Mouse (Mus musculus) MEL-GATA-1-ER (cell line): ENCODE data around the gene Afg3l1.
"Not testable (repeated sequence)": the region's sequence is repeated elsewhere in the genome, so short reads cannot be mapped to it uniquely, and the experiment has no call there.

Experiments
- DNase-seq: peaks from one replicate; pipeline ENCODE4 v3.0.0-alpha.2; 2012; ENCODE audit warnings: low read depth; ENCODE audit errors: extremely low read depth

Afg3l1 gene

GRCm38 (mm10) chr8:123463651-123464050 lies 14.1 kb upstream of the Afg3l1 start:
- DNase-seq = no peak

- DNase-seq = no peak
Observed at GRCm38 (mm10) chr8:123467476-123467875, 10.2 kb upstream of the Afg3l1 start.

- not testable (repeated sequence) for DNase-seq
Observed at GRCm38 (mm10) chr8:123472991-123473390, 4.7 kb upstream of the Afg3l1 start.

- not testable (repeated sequence) for DNase-seq
Observed at GRCm38 (mm10) chr8:123474549-123474948, 3.2 kb upstream of the Afg3l1 start.

- DNase-seq = peak; percentile 43
Observed at GRCm38 (mm10) chr8:123476911-123477736, 579 bp upstream of the Afg3l1 start.

GRCm38 (mm10) chr8:123478456-123479218 lies 934 bp downstream of the Afg3l1 start:
- DNase-seq = no peak

GRCm38 (mm10) chr8:123482627-123483026 lies 4.9 kb downstream of the Afg3l1 start:
- no peak for DNase-seq

GRCm38 (mm10) chr8:123491280-123492075 lies 13.8 kb downstream of the Afg3l1 start:
- DNase-seq = no peak

GRCm38 (mm10) chr8:123492898-123493297 lies 15.2 kb downstream of the Afg3l1 start:
- no peak for DNase-seq

- no peak for DNase-seq
Observed at GRCm38 (mm10) chr8:123497699-123498098, 20.0 kb downstream of the Afg3l1 start.

- no peak for DNase-seq
Observed at GRCm38 (mm10) chr8:123498963-123499362, 21.3 kb downstream of the Afg3l1 start.

GRCm38 (mm10) chr8:123499556-123499955 lies 21.9 kb downstream of the Afg3l1 start:
- no peak for DNase-seq

- no peak for DNase-seq
Observed at GRCm38 (mm10) chr8:123502192-123502591, 24.5 kb downstream of the Afg3l1 start.

GRCm38 (mm10) chr8:123503801-123504467 lies 26.2 kb downstream of the Afg3l1 start:
- DNase-seq = no peak

GRCm38 (mm10) chr8:123504591-123505195 lies 27.0 kb downstream of the Afg3l1 start:
- no peak for DNase-seq

GRCm38 (mm10) chr8:123505267-123505666 lies 27.6 kb downstream of the Afg3l1 start:
- no peak for DNase-seq

- DNase-seq = no peak
Observed at GRCm38 (mm10) chr8:123505695-123506094, 28.0 kb downstream of the Afg3l1 start.

GRCm38 (mm10) chr8:123507153-123507552 lies 29.4 kb downstream of the Afg3l1 start:
- no peak for DNase-seq

- no peak for DNase-seq
Observed at GRCm38 (mm10) chr8:123510819-123511218, 33.1 kb downstream of the Afg3l1 start.

- no peak for DNase-seq
Observed at GRCm38 (mm10) chr8:123514136-123514535, 36.4 kb downstream of the Afg3l1 start.
